In genomic region chr3:27519481-27519880, GRCm38 (mm10) we compare ENCODE assay signal across 19 mouse cellular contexts.
DNase-seq lines count a peak whose midpoint lies in the region; ATAC-seq and TF ChIP-seq lines count a peak whose summit lies in the region.
"Had no signal": no experiment of that assay in that cellular context is flagged by ENCODE, and none has a peak within 500 bp of the region (broad histone marks: within the 10 kb centered on the region; RNA-seq: fewer than 3 reads in every experiment).

No protein-coding gene starts in this region.

- TF ChIP-seq CTCF in gastrocnemius, adult 2 months (IDR thresholded peaks at IDR 0.05) = no peak
- no peak for TF ChIP-seq CTCF in lung, postnatal 0 days (IDR thresholded peaks at IDR 0.05)

- WGBS in lung, postnatal 0 days = 62% methylated on average over 6 of the region's 6 CpGs

- H3K27me3 ChIP-seq in lung, postnatal 0 days (replicated peaks; ENCODE audit: insufficient read depth, low read length) = no peaks in the 10 kb centered on the region
- H3K27me3 ChIP-seq: forebrain, embryonic 15.5 days; megakaryocyte, embryonic 14.5 days had no signal

- DNase-seq in gastrocnemius, adult 2 months = no peak
- DNase-seq in gastrocnemius, postnatal 14 days = no peak
- DNase-seq in testis, postnatal 14 days (ENCODE audit: low spot score) = peak; percentile 33
- DNase-seq in testis, postnatal 10 days (ENCODE audit: low spot score) = no peak
- peak; percentile 36 for DNase-seq in lung, postnatal 0 days (ENCODE audit: low spot score)
- DNase-seq in layer of hippocampus, adult 11-12 months (ENCODE audit: low spot score) = no peak
- no peak for DNase-seq in right cerebral cortex, adult 2 months (ENCODE audit: low spot score in 2 of 2)
- DNase-seq: adrenal gland, postnatal 14 days; cerebellum, adult 18-20 months; gastrocnemius, postnatal 10 days; layer of hippocampus, postnatal 36 days; liver; liver, postnatal 0 days; right cerebral cortex, adult 18-20 months; thymus, postnatal 36 days had no signal

- no peak overlapping the region for H3K9ac ChIP-seq in lung, postnatal 0 days (replicated peaks; ENCODE audit: low read depth)
- H3K9ac ChIP-seq: forebrain, embryonic 15.5 days; liver, postnatal 0 days had no signal

- H3K9me3 ChIP-seq in lung, postnatal 0 days (ENCODE audit: low read length) = no peaks in the 10 kb centered on the region
- H3K9me3 ChIP-seq: embryonic facial prominence, embryonic 10.5 days; forebrain, embryonic 15.5 days; megakaryocyte, embryonic 14.5 days had no signal

- TF ChIP-seq EP300 in lung, postnatal 0 days (IDR thresholded peaks at IDR 0.05) = peak; percentile 12; the same call in 1 of the 2 replicates

- H3K4me3 ChIP-seq in gastrocnemius, adult 2 months = peak overlapping the region; percentile 15; the same call in 1 of the 2 replicates
- no peak overlapping the region for H3K4me3 ChIP-seq in lung, postnatal 0 days (ENCODE audit: low read depth, low read length)
- H3K4me3 ChIP-seq: embryonic facial prominence, embryonic 10.5 days; forebrain, embryonic 15.5 days had no signal

- no peaks in the 10 kb centered on the region for H3K36me3 ChIP-seq in lung, postnatal 0 days (ENCODE audit: insufficient read depth, low read length)
- H3K36me3 ChIP-seq: embryonic facial prominence, embryonic 10.5 days; forebrain, embryonic 15.5 days had no signal

- peaks cover 12% of the 10 kb centered on the region; the same call in 1 of the 2 replicates for H3K4me1 ChIP-seq in lung, postnatal 0 days (ENCODE audit: insufficient read depth, low read depth, low read length)
- H3K4me1 ChIP-seq: forebrain, embryonic 15.5 days; megakaryocyte, embryonic 14.5 days had no signal

- ATAC-seq in lung, postnatal 0 days = peak; percentile 65
- no peak for ATAC-seq in CD4-positive, CD25-positive, alpha-beta regulatory T cell, adult 4 months
- ATAC-seq: forebrain, embryonic 15.5 days had no signal

- peak overlapping the region; percentile 35; the same call in 1 of the 2 replicates for H3K27ac ChIP-seq in gastrocnemius, adult 2 months
- H3K27ac ChIP-seq in lung, postnatal 0 days (ENCODE audit: low read length) = 0 out of 2 replicates have a peak overlapping the region, but pooled peaks have one; percentile 20
- H3K27ac ChIP-seq: embryonic facial prominence, embryonic 10.5 days; forebrain, embryonic 15.5 days had no signal

- intact Hi-C loops in gastrocnemius, adult 2 months (cut with DNase I) = no loop called here
- intact Hi-C loops in gastrocnemius, postnatal 14 days (cut with DNase I; ENCODE audit: low total_unique reads) = no loop called here

- no peak overlapping the region for H3K4me2 ChIP-seq in lung, postnatal 0 days (replicated peaks; ENCODE audit: low read depth, low read length)
- H3K4me2 ChIP-seq: forebrain, embryonic 15.5 days had no signal

Comparison
In these comparisons a context has a peak if more than half of its experiments do, and no peak if none do; other contexts are left out.
1. DNase-seq: peak in testis, postnatal 14 days (single experiment) and lung, postnatal 0 days (single experiment); none in gastrocnemius, adult 2 months (single experiment), gastrocnemius, postnatal 14 days (single experiment), testis, postnatal 10 days (single experiment), layer of hippocampus, adult 11-12 months (single experiment) and right cerebral cortex, adult 2 months (0 of 2).